Mouse (Mus musculus) spleen, adult 12 weeks (tissue): ENCODE data around the gene Fryl.
"Not testable (repeated sequence)": the region's sequence is repeated elsewhere in the genome, so short reads cannot be mapped to it uniquely, and the experiment has no call there.

Source experiments
- DNase-seq: peaks from one replicate; pipeline ENCODE4 v3.0.0; 2022; ENCODE audit warnings: low spot score

Gene Fryl

DNA sequence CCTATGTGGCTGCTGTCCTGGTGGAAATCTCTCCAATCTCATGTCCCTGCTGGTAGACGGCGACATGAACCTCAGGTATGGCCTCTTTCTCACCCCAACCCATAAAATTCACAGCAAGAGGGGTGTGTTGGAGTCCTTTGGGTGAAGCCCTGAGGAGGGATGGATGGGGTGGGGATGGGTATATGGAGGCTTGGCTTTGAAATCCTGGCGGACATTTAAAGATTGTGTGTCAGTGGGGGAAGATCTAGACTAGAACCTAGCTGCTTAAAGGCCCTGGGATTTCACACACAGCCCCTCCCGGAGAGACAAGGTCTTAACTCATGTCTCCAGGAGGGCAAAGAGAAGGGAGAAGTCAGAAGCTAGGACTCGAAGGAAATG, 248.8 kb downstream of the Fryl start:
- DNase-seq, result no peak

GRCm38 (mm10) chr5:73006784-73007581, 249.4 kb downstream of the Fryl start, which contains the start of gene Slc10a4:
Slc10a4 (plus strand) TSS chr5:73006883.
- DNase-seq, result no peak

DNA sequence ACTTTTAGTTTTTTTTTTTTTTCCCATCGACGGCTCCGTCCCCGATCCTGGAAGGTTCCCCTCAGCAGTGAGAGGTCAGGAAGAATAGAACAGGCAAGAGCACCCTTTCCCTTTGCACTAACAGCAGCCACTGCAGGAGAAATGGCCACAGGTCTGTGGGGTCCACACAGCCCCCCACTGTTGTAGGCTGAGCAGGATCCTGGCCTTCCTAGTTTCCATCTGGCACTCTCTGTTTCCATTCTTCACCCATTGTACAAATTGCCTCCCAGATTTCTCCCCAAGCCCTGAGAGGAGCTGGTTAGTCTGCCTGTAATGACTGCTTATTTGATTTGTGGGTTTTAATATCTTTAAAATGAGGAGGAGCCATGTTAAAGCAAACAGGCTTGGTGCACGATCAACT, 252.4 kb downstream of the Fryl start:
- no peak for DNase-seq

GRCm38 (mm10) chr5:72998546-72998945, 257.9 kb downstream of the Fryl start:
- DNase-seq, result not testable (repeated sequence)

- DNase-seq, result no peak
Measured at GRCm38 (mm10) chr5:72995379-72995778, 261.0 kb downstream of the Fryl start.

- DNase-seq, result no peak
Measured at GRCm38 (mm10) chr5:72994928-72995327, 261.5 kb downstream of the Fryl start.

GRCm38 (mm10) chr5:72994424-72994823, 262.0 kb downstream of the Fryl start:
- DNase-seq, result no peak

DNA sequence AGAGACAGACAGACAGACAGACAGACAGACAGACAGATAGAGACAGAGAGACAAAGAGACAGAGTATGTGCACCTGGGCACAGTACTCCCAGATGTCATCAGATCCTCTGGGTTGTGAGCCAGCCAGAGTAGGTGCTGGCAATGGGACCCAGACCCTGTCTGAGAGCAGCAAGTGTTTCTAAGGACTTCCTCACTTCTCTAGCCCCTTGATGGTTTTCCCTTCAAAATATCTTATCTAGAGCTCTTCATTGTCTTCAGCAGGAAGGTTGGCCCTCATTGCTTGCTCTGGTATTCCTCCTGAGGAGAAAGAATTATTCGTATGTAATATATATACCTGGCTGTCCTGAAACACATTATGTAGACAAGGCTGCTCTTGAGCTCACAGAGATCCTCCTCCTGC, 263.9 kb downstream of the Fryl start:
- no peak for DNase-seq

GRCm38 (mm10) chr5:72989756-72990155, 266.7 kb downstream of the Fryl start:
- DNase-seq, result no peak

GRCm38 (mm10) chr5:72987786-72988185, 268.6 kb downstream of the Fryl start:
- DNase-seq, result no peak

GRCm38 (mm10) chr5:72984091-72984490, 272.3 kb downstream of the Fryl start:
- DNase-seq, result no peak

DNA sequence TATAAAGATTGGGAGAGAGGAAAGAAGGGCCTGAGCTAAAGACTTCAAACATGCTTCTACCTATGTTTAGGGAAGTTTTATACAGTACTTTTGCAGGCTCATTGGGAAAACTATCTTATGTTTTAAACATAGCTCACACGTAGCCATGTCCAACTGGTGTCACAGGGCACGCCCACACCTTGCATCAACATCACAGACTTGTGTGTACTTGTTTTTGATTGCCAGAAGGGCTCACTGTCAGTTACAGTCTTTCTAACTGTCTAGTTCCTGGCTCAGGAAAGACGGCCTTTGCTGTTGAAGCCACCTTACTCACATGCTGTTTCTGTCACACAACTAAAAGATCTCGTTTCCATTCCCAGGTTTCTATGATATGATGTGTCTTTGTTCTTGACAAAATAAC, 279.9 kb downstream of the Fryl start:
- no peak for DNase-seq

DNA sequence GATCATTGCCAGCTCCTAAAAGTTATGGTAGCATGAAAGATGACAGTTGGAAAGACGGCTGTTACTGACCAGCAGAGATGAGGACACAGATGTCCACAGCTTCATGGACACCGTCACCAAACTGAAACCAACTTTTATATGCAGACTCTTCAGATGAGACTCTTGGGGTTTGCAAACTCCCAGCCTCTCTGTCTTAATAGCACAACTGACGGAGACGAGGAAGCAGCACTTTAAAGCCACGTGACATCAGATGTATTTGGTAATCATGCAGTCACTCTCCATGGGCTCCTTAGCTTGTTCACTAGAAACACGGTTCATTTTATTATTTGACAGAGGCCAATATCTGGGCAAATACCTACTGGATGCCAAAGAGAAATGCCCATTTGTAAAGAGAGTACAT, 280.4 kb downstream of the Fryl start:
- DNase-seq, result no peak

GRCm38 (mm10) chr5:72974602-72975001, 281.8 kb downstream of the Fryl start, which contains the start of gene Gm10135:
Gm10135 (minus strand) TSS chr5:72974702.
- DNase-seq, result no peak

- DNase-seq, result no peak
Measured at GRCm38 (mm10) chr5:72972934-72973333, 283.5 kb downstream of the Fryl start.

DNA sequence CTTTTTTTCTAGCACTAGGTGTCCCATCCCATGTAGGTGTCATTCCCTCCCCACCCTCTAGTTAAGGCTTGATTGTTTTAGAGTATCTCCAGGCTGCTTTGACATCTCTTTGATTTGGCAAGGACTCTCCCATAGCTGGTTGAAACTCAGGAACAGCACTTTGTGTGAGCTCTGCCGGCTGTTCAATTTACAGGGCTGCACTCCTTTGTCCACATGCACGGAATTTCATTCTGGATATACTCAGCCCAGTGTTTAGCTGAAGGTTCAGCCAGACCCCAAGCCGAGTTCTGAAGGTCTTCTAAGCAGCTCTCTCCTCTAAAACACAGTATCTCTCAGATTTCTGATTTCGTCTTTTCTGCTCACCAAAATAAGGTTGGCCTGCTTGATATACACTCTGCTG, 284.0 kb downstream of the Fryl start:
- no peak for DNase-seq
